Mouse (Mus musculus): ENCODE results near the gene Ptprt.

Ptprt gene

DNA sequence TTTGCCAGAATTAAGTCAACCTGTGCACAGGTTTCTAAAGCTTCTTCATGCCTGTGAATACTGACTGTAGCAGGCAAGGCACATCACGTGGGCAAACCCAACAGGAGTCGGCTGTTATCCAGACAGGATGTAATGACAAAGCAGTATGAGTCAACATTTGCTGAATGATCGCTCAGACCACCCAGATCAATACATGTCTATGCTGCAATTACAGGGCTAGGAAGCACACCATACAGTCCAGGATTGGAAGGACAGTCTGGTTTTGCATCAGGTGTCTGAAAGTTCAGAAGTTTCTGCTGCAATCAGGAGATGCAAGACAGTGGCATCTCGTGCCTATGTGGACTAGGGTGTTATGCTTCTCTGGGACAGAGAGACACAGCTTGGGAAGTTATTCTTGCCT, 716.3 kb downstream of the Ptprt start:
- no peak for DNase-seq (ENCODE audit: low read depth)

DNA sequence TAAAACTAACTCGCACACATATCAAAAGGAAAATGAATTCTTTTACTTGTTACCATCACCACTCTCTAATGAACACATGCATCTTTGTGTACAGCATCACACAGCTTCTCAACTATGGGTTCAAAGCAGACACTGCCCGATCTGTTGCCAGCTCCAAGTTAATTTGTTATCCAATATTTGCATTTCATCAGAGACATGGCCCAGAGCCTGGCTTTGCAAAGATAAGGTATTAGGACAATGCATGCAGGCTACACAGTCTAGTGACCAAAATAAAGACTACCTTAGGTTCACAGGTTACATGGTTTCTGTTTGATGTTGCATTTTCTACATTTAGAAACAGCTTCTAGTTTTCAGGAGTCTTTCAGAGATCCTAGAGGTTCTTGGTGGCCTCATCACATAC, 719.0 kb downstream of the Ptprt start:
- DNase-seq (ENCODE audit: low read depth): no peak

GRCm38 (mm10) chr2:161907214-161907613, 753.7 kb downstream of the Ptprt start:
- no peak for DNase-seq (ENCODE audit: low read depth)

DNA sequence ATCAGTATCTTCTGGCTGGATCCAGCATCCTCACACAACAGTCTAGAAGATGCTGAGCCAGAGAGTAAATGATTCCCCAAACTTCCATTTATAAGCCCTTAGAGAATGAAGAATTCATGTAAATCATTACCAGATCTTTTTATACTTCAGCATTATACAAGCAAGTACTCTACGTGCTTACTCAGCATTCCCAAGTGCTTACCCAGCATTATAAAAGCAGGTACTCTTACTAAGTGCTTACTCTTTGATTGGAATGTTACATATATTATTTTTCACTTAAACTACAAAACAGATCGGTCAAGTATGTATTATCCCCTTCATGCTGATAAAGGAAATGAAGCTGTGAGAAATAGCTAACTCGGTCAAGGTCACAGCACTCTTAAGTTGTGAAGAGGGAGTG, 758.8 kb downstream of the Ptprt start:
- no peak for DNase-seq (ENCODE audit: low read depth)

DNA sequence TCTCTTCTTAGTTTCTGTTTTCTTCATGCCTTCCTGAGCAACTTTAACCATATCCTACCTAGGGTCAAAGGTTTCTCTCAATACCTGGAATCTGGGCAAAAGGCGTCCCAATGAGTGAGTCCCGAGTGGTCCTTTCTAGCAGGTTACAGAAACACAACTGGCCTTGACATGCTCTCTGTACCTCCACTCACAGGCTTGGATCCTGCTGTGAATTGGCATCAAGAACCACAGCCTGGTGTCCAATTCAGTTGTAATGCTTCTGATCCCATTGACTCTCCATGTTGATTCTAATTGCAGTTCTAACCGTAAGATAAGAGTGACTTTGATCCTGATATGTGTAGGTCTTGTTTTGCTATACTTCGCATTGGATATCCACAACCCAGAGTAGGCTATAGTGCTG, 776.5 kb downstream of the Ptprt start:
- DNase-seq (ENCODE audit: low read depth): no peak

- DNase-seq (ENCODE audit: low read depth): no peak
Measured at GRCm38 (mm10) chr2:161882580-161882979, 778.4 kb downstream of the Ptprt start.

- no peak for DNase-seq (ENCODE audit: low read depth)
Measured at GRCm38 (mm10) chr2:161880941-161881340, 780.0 kb downstream of the Ptprt start.

- no peak for DNase-seq (ENCODE audit: low read depth)
Measured at GRCm38 (mm10) chr2:161865231-161865630, 795.7 kb downstream of the Ptprt start.

DNA sequence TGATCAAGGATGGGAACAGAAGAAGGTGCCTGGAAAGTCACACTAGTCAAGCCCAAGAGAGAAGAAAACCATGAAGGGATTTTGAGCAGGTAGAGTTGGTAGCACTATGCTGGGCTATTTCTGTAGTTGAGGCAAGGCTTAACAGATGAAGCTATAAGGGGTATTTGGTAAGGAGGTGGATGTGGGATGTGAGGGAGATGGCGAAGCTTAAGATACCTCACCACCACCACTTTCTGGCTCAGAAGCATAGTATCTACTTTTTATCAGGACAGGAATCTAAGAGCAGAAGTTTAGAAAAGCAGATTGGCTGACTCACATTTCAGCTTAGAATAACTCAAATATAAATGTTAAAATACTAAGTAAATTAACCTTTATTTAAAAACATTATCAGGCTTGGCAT, 802.1 kb downstream of the Ptprt start:
- no peak for DNase-seq (ENCODE audit: low read depth)

DNA sequence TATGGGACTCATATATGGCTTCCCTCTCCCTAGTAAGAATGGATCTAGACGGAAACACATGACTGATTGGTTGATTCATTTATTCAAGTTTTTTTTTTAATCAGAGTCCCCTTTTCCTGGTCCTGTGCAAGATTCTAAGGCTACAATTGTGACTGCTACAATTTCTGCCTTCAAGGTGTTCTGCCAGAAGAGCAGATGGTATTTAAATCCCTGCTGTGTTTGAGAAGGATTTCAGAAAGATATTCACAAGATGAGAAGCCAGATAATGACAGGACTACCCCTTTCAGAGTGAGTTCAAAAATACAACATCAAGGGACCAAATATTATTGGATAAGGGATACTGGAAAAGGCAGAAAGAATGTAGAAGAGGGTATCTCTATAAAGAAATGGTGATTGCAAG, 802.6 kb downstream of the Ptprt start:
- DNase-seq (ENCODE audit: low read depth): no peak

DNA sequence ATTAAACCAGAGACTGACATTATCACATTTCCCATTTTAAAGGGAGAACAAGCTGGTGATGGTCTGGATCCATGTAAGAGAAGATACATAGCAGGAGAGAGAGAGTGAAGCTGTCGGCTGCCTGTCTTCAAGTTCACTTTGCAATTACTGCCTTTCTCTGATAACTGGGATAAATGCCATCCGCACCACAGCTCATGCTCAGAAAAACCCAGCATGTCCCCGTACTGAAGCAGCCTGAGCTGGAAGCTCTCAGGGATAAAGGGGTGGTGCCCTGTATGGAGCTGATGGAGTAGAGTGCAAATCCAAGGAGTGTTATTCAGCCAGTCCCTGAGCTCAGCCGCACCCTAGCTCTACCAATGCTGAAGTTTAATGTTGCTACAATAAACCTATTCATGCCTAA, 825.9 kb downstream of the Ptprt start:
- no peak for DNase-seq (ENCODE audit: low read depth)

GRCm38 (mm10) chr2:161833846-161834245, 827.1 kb downstream of the Ptprt start:
- DNase-seq (ENCODE audit: low read depth): no peak

- DNase-seq (ENCODE audit: low read depth): no peak
Measured at GRCm38 (mm10) chr2:161813326-161813725, 847.6 kb downstream of the Ptprt start.

DNA sequence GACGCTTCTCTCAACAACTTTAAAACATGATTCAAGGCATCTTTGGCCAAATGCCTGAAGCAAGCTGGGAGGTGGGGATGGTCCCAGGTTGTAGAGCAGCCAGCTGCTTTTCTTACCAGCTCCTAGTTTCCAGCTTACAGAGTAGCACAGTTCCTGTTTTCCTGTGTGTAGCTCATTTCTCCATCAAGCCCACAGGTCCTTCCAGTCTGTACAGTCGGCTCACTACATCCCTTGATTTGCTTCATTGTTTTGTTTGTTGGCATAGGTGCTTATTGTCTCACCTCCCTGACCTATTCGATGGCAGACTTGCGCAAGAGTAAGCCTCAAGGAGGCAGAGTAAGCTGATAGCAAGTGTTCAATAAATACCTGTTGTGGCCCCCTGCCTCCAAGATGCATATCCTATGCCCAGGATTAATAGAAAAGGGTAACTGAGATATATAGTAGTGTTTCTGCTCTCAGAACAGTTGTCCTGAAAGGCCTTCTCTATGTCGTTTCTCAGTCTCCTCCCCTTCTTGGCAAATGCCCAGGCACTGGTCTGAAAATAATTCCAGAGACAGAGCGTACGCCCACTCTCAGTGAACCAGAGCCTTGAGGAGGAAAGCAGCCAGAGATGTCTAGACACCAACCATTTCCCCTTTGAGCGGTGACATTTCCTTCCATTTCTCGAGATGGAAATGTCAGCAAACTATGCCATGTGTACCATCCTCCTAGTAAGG, 852.7 kb downstream of the Ptprt start:
- DNase-seq (ENCODE audit: low read depth): no peak

- DNase-seq (ENCODE audit: low read depth): no peak
Measured at GRCm38 (mm10) chr2:161806287-161807007, 854.5 kb downstream of the Ptprt start.

DNA sequence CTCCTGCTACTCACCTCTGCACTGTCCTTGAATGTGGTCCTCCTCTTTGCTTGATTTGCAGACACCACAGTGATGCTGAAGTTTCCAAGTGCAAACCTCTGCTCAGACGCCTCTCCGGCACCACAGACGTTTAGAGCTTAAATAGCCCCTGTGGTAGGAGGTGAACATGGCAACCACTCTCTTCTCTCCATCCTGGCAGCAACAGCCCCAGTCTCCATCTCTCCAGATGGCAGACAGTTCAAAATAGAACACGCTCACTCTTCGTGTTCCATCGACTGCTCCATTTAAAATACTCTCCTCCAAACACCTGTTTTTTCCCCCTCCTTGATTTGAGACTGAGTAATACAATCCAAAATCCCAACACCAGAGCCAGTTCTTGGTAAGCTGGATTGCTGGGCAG, 861.0 kb downstream of the Ptprt start:
- no peak for DNase-seq (ENCODE audit: low read depth)

DNA sequence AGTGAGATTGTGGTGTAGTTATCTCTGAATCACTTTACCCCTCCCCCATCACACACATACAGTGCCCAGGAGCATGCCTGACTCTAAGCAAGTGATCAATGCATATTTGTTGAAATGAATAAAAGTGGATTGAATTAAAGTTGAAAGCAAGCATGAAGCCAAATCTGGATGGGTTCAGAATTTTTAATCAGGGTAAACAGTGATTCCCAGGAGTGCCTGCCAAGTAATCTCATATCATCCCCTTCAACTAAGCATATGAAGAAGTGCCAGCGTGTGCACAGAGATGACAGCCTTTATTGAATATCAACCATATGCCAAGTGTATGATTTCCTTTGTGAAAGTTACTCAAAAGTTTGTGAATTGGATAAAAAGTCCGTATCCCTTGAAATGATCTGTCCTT, 893.4 kb downstream of the Ptprt start:
- no peak for DNase-seq (ENCODE audit: low read depth)

GRCm38 (mm10) chr2:161713024-161713423, 947.9 kb downstream of the Ptprt start:
- DNase-seq (ENCODE audit: low read depth): no peak

DNA sequence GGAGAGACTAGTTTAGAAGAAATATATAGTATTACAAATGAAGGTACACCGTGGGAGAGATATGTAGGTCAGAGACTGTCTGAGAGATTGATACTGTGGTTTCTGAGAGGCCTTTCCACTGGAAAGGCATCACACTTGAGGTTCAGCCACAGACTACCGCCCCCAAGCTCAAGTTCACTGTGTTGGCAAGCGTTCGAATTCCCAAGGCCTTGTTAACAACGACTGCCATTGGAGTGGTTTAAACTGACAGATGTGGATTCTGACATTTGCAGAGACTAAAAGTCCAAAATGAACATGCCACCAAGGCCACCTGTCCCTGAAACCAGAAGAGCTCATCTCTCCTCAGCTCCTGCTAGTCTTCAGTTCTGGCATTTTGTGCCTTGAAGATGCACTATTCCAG, 951.6 kb downstream of the Ptprt start:
- DNase-seq (ENCODE audit: low read depth): no peak

DNA sequence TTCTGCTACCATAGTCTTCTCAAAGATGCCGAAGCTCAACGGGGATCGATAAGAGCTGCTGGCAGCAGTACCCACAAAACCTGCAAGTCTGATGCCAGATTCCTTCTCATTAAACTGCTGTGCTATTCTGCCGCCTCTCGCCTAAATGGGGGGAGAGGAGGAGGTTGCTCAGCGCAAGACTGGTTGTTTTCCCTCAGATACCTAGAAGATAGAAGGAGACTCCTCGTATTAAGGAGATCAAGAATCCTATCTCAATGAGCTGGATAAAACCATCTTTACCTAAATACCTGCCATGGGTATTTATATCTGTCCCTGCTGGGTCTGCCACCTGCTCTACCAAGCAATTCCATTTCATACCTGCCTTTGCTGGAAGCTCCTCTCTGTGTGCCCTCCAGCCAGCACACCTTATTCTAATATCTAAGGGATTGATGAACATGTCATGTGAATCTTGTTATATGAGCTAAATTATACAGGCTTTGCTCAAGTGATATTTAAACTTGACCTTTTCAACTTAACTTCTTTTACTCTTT, 954.5 kb downstream of the Ptprt start:
- DNase-seq (ENCODE audit: low read depth): no peak

DNA sequence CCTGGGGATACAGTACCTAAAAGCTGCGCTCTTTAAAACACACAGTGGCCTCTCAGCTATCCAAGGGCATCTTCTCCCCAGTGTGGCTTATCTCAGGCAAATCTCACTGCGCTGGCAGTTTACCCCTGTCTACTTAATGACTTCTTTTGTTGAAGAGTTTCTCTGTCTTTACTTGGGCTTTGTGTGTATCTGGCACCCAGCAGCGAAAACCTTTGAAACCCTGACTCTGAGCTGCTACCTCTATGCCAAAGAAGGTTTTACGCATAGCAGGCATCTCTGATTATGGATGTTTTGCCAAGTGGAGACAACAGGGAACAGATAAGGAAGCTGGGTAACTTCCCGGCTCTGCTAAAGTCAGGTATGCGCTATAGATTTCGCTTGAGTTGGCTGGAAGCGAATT, 956.1 kb downstream of the Ptprt start:
- DNase-seq (ENCODE audit: low read depth): no peak

DNA sequence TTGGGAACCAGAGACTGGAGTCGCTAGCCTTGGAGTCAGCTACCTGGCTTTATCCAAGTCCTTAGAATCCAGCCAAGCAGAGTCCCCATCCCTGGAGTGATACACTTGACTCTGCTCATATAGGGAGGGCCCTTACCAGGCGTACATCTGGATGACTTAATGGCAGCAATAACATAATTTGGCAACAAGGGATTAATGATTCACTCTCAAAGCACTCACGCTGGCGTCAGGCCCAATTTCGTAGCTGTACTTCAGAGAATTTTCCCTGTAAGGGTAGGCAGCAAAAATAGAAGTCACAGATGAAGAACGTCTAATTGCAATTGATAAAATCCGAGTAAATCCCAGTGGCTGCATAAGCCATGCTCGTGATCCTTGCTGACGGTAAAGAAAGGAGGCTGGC, 956.5 kb downstream of the Ptprt start:
- no peak for DNase-seq (ENCODE audit: low read depth)

GRCm38 (mm10) chr2:161695819-161696218, 965.1 kb downstream of the Ptprt start:
- no peak for DNase-seq (ENCODE audit: low read depth)
